Mouse (Mus musculus): ENCODE results near the gene Actr1a.

DNA sequence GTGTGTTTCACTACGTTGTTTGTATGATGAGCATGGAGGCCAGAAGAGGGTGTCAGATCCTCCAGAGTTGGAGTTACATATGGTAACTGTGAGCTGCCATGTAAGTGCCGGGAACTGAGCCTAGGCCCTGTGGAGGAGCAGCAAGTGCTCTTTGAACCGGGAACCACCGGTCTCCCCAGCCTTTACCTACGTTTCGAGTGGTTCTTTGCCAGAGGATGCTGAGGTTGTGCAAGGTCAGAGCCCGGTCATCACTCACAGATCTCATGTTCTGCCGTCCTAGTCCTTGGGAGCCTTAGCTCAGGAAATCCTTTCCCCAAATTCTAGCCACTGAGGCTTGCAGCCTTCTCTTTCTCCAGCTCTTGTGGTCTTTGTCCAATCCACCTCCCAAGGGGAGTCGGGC, 38.6 kb upstream of the Actr1a start:
- TF ChIP-seq CTCF (IDR thresholded peaks at IDR 0.05; ENCODE audit: insufficient read depth, low read length) (no peak), POLR2A (IDR thresholded peaks at IDR 0.05; ENCODE audit: borderline replicate concordance, extremely low read depth, low read depth, low read length) (no peak)

All from lung, adult 2 months (tissue).